Mouse (Mus musculus) c-Kit-positive CD71-positive TER-119-positive erythroid progenitor cells, embryonic 14.5 days (primary cell): Measurements from ENCODE around the gene Kat14.
"Not testable (repeated sequence)": the region's sequence is repeated elsewhere in the genome, so short reads cannot be mapped to it uniquely, and the experiment has no call there.

ENCODE experiments used
- DNase-seq: peaks from one replicate; pipeline ENCODE4 v3.0.0-alpha.2; 2013; ENCODE audit warnings: low spot score

Kat14 gene

GRCm38 (mm10) chr2:144368400-144369019 lies at the start of gene Kat14, which contains the start of gene Pet117:
Gene Kat14 (plus strand): TSS chr2:144368983.
Gene Pet117 (plus strand): TSS chr2:144368996.
- DNase-seq: peak; percentile 93

DNA sequence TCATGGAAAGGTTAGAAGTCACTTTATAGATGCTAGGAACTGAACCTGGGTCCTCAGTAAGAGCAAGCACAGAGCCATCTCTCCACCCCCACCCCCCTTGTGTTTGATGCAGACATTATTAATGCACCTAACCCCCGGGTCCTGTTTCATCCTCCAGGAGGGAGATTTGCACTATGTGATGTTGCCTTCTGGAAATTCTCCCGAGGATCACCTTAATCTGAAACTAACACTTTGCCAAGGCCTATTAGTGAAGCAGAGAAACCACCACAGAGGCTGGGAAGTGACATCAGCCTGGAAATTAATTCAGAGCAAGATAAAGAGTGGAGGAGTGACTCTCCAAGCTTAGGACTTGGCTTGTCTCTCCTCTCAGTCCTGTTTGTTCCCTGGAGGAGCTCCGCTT lies 44.6 kb upstream of the Kat14 start:
- DNase-seq: no peak

DNA sequence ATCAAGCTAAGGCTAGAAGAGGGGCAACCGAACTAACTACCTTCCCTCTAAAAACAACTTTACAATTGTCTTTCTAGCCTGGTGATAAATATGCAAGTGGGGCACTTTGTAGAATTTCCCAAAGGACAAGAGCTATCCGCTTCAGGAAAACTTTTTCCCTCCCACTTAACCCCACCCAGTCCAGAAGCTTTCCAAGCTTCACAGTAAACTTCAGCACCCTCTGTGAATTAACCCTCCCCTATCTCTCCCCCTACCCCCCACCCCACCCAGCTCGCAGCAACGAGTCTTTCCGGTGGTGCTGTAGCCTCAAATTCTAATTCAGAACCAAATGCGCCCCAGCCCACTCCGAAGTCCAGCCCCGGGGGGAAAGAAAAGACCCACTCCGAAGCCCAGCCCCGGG lies 39.3 kb upstream of the Kat14 start:
- DNase-seq: no peak

DNA sequence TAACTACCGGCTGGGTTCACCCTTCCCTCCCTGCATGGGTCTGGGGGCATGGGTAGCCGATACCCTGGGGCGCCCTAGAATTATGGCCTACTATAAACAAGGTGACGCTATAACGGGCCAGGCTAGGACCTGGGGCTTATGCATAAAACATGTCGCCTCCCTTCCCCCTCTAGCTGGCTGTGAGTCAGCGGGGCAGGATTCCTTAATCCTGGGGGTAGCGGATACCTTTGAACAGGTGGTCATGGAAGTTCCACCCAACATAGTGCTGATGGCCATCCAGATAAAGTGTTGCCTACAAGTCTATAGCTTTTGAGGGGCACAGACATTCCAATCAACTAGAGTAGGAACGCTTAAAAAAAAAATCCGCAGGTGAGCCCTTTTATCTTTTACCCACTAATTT lies 38.8 kb upstream of the Kat14 start:
- no peak for DNase-seq

GRCm38 (mm10) chr2:144330352-144330959 lies 38.3 kb upstream of the Kat14 start:
- no peak for DNase-seq

GRCm38 (mm10) chr2:144330960-144331371 lies 37.8 kb upstream of the Kat14 start:
- no peak for DNase-seq

DNA sequence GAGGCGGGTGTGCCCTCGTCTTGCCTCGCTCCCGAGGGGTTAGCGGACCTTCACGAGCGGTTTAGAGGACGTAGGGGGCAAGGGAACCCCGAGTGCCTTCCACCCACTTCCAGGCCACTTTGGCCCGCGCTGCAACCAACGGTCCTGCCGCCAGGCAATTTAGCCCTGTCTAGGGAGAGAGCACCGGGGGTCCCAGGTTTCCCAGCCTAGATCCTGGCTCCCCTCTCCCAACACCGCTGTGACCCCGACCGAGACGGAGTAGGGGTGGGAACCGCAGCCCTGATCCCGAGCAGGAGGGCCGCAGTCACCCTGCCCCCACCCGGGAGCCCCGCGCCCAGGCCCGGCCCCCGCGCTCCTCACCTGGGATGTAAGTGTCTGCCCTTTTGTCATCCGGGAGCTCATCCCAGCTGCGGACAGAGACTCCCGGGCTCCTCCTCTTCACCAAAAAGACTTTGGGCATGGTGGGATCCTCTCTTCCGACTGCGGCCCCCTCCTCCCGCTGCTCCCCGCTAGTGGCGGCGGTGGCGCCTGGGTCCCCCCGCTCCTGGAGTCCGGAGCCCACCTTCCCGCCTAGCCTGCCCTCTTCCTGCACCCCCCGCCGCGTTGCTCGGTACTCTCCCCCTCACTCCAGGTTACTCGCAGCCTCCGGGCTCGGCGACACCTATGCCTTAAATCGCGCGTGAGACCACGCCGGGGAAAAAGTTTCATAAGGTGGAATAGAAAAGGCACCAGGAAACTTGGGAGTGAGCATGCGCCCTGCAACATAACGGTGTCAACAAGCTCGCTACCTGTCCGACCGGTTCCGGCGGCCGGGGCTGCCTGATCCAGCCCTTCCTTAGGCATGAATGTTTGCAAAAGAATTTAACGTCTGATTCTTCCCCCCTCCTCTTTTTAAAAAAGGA lies 37.1 kb upstream of the Kat14 start, which contains the start of gene Ovol2:
TSS of gene Ovol2 (minus strand) at position 746 of the 902 bp plus-strand sequence.
- no peak for DNase-seq

DNA sequence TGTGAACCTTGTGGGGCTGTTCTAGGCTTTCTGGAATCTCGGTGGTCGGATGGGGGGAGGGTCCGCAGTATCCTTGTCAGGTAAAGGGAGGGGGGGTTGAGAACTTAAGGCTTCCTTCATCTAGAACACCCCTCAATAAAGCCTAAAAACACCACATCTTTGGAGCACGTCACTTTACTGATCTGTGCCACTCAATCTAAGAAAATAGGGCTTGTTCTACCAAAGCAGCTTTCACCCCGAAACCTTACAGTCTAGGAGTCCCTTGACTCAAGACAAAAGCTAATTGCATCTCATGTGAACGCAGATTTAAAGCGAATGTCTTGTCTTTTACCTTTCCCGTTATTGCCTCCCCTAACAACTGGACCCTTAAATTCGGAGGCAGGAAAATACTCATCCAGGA lies 36.3 kb upstream of the Kat14 start:
- no peak for DNase-seq

- no peak for DNase-seq
Measured at GRCm38 (mm10) chr2:144333138-144333842, 35.5 kb upstream of the Kat14 start.

GRCm38 (mm10) chr2:144337230-144337629 lies 31.6 kb upstream of the Kat14 start:
- DNase-seq: no peak

GRCm38 (mm10) chr2:144337701-144338100 lies 31.1 kb upstream of the Kat14 start:
- DNase-seq: no peak

- DNase-seq: not testable (repeated sequence)
Measured at GRCm38 (mm10) chr2:144338149-144338548, 30.6 kb upstream of the Kat14 start.

GRCm38 (mm10) chr2:144343158-144343557 lies 25.6 kb upstream of the Kat14 start:
- DNase-seq: no peak

- DNase-seq: peak; percentile 15
Measured at GRCm38 (mm10) chr2:144348525-144348924, 20.3 kb upstream of the Kat14 start.

DNA sequence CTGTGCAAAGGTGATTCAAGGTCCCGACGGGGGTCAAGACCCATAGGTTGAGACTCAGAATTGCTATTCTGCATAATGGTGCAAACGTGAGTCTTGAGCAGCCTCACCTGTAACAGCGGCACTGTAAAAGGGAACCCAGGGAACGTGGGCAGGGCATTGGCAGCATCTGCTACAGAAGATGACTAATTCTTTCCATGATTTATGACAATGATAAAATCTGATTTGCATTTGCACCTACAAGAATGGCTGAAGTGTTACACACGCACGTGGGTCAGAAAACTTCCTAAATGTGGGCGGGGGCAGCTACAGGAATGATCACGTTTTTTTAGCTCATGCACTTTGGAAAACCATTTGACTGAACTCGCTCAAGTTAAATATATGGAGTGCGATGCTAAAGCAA lies 15.9 kb upstream of the Kat14 start:
- no peak for DNase-seq

DNA sequence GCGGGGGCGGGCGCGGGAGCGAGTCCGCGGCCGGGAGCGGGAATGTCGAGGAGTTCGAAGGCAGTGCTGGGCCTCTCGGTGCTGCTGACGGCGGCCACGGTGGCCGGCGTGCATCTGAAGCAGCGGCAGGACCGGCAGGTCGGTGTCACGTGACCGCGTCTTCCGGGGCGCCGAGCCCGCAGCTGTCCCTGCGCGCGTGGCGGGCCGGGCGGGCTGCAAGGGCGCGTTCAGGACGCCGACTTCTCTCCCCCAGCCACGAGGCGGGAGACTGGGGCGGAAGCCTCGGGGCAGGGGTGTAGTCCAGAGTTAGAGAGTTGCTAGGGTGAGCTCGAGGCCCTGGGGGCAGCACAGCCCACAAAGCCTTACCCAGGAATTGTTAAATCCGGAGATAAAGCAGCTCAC lies 238 bp downstream of the Kat14 start:
- peak; percentile 63 for DNase-seq

DNA sequence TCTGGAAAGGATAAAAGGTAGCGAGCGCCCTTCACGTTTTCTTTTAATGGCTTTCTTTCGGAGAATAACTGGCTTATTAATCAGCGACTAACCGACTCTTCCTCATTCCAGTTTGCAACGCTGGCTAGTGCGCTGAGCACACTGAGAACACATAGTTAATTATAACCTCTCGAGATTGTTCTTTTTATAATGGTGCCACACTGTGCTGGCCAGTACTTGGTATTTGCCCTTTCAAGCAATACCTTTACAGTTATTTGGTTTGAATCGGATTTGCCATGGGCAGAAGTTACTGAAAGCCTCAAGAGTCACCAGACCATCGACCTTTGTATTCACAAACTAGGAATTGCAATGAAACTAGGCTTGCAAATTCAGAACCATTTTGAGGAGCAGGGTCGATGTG lies 728 bp downstream of the Kat14 start:
- DNase-seq: no peak

GRCm38 (mm10) chr2:144371566-144371965 lies 2.8 kb downstream of the Kat14 start:
- DNase-seq: no peak

GRCm38 (mm10) chr2:144373063-144373462 lies 4.3 kb downstream of the Kat14 start:
- no peak for DNase-seq

DNA sequence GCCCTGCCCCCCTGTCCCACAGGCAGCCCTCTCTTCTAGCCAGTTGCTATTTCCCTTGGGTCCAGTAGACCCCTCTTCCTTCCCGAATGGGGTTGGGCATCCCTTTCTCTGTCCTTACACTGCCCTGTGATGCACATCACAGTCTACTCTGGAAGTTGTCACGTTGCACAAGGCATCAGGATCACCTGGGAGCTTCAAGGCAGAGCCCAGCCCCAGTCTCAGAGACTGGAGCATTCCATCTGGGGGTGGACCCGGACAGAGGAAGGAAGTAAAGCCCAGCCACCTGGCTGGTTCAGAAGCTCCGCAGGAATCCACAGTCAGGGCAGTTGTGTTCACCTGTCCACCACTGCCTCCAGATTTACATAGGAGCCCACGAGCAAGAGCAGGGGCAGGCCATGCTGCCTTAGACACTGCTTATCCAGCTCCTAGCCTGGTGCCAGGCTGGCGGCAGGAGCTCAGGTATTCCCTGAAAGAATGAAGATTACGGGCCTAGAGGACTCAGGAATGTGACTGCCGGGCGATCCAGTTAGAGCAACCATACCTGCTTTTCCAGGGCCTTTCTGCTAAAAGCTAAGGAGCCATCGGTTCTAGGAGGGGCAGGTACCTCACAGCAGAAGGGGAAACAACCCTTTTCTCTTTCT lies 6.4 kb downstream of the Kat14 start:
- DNase-seq: no peak

GRCm38 (mm10) chr2:144381293-144381692 lies 12.5 kb downstream of the Kat14 start:
- no peak for DNase-seq

DNA sequence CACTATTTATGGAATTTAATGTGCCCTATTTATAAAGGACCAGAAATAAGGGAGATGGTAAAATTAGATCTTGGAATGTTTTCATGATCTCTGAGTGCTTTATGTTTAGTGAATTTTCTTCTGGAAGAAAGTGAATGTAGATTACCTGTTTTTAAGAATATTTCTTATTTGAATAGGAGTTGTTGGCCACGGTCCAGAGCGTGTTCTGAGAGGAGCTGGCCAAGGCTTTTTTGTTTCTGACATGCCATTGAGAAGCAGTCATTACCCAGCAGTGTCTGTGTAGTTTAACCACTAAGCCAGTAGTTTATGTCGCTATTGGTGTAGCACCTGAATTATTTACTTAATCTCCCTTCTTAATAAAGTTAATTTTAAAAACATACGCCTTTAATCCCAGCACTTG lies 13.0 kb downstream of the Kat14 start:
- no peak for DNase-seq
